Mouse (Mus musculus): ENCODE data around the gene Rnd2.

DNA sequence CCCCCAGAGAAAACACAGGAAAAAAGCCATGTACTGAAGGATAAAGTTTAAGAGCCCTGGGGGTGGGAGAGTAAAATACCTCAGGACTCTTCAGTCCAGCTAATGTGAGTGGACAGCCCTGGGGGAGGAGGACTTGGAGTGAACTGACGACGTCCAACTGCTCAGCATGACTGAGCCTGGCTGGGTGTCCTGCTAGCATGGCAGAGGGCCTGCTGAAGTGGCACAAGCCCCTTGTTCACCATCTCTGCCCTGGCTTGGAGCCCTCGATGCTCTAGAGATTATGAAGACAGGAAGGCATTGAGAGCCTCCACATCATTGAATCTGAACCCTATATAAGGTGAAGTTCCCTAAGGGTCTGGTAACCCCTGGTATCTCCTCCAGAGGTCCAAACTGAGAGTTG lies 7.1 kb downstream of the Rnd2 start:
- no peak for TF ChIP-seq MAFK (IDR thresholded peaks at IDR 0.05; ENCODE audit: insufficient read depth, low read depth, low read length)
- TF ChIP-seq HCFC1 (IDR thresholded peaks at IDR 0.05; ENCODE audit: borderline replicate concordance, insufficient read depth, low read length): no peak
- no peak for TF ChIP-seq ZNF384 (IDR thresholded peaks at IDR 0.05; ENCODE audit: low read depth, low read length)

All from ES-E14 (cell line).